In the genomic region with DNA sequence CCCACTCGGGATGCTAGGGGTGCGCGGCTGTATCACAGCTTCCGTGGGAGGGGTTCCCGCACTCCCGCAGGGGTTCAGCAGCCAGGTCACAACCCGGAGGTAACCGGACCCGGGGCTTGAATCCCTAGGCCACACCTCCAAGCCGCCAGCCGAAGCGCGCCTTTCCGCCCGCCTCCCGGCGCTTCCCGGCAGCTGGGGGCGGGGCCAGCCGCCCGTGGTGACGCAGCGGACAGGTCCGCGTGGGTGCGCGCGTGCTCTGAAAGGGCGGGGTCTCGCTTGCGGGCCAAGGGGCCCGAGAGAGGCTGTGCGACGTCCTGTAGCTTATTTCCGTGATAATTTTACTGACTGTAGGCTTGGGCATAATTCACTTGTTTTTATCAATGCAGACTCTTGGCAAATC, we compare ENCODE assay signal across 8 mouse cellular contexts. TPM values are rescaled to one million over a fixed set of nuclear protein-coding genes. Genes with fewer than 3 reads are reported as not detected.
A peak's percentile ranks its signal among the peaks of the same experiment; 100 is the strongest.
DNase-seq lines count a peak whose midpoint lies in the region; ATAC-seq and TF ChIP-seq lines count a peak whose summit lies in the region.

No protein-coding gene starts in this region.

- peak overlapping the region; percentile 57 to 64 (median 60) for H3K4me3 ChIP-seq in CH12.LX (replicated peaks in 1 of 3; ENCODE audit: low read depth in 2 of 3, low read length in 2 of 3, poor library complexity in 1 of 3)
- peak overlapping the region; percentile 72 for H3K4me3 ChIP-seq in forebrain, embryonic 10.5 days
- peak overlapping the region; percentile 61 for H3K4me3 ChIP-seq in heart, embryonic 15.5 days
- H3K4me3 ChIP-seq in liver, embryonic 14.5 days (ENCODE audit: insufficient read depth in 1 of 2, low read depth in 2 of 2, low read length in 2 of 2) = peak overlapping the region; percentile 63 to 65
- peak overlapping the region; percentile 54 for H3K4me3 ChIP-seq in neural tube, embryonic 12.5 days

- TF ChIP-seq CTCF in CH12.LX (conservative IDR thresholded peaks at IDR 0.05 in 1 of 2, IDR thresholded peaks at IDR 0.05 in 1 of 2; ENCODE audit: low read depth in 2 of 2, low read length in 2 of 2) = no peak
- no peak for TF ChIP-seq CTCF in liver, embryonic 14.5 days (IDR thresholded peaks at IDR 0.05; ENCODE audit: low read depth)

- dilution Hi-C loops in CH12.LX (cut with MboI; ENCODE audit: extremely low pct_ligation_motif_present, extremely low pct_unique_long_range_greater_than_20kb, low sequenced_read_pairs) = no loop called here

- DNase-seq in CH12.LX (ENCODE audit: extremely low read depth) = peak; percentile 96
- peak; percentile 90 for DNase-seq in c-Kit-positive CD71-negative TER-119-negative erythroid progenitor cells, embryonic 14.5 days (ENCODE audit: low read depth)
- DNase-seq in forebrain, embryonic 10.5 days (ENCODE audit: extremely low spot score, low spot score) = peak; percentile 90
- peak; percentile 93 to 98 for DNase-seq in kidney, postnatal 25 days
- peak; percentile 89 to 91 (median 91) for DNase-seq in liver, embryonic 14.5 days (ENCODE audit: low read depth in 3 of 3, low spot score in 3 of 3)
- peak; percentile 80 for DNase-seq in telencephalon, adult 2 months (ENCODE audit: low read depth, low spot score)

- no peak for TF ChIP-seq RAD21 in CH12.LX (IDR thresholded peaks at IDR 0.05; ENCODE audit: low read depth, low read length)

- no peaks in the 10 kb centered on the region for H3K9me3 ChIP-seq in CH12.LX (replicated peaks; ENCODE audit: low read length)
- no peaks in the 10 kb centered on the region for H3K9me3 ChIP-seq in forebrain, embryonic 10.5 days
- no peaks in the 10 kb centered on the region for H3K9me3 ChIP-seq in heart, embryonic 15.5 days (replicated peaks)
- no peaks in the 10 kb centered on the region for H3K9me3 ChIP-seq in liver, embryonic 14.5 days (ENCODE audit: control insufficient read depth, low read length)
- H3K9me3 ChIP-seq in neural tube, embryonic 12.5 days = no peaks in the 10 kb centered on the region

- no peaks in the 10 kb centered on the region for H3K27me3 ChIP-seq in CH12.LX (replicated peaks)
- peaks cover 12% of the 10 kb centered on the region; the same call in 1 of the 2 replicates for H3K27me3 ChIP-seq in forebrain, embryonic 10.5 days (ENCODE audit: poor library complexity, severe bottlenecking)
- no peaks in the 10 kb centered on the region for H3K27me3 ChIP-seq in heart, embryonic 15.5 days
- no peaks in the 10 kb centered on the region for H3K27me3 ChIP-seq in liver, embryonic 14.5 days (ENCODE audit: control insufficient read depth, insufficient read depth, low read length)
- H3K27me3 ChIP-seq in neural tube, embryonic 12.5 days (replicated peaks) = no peaks in the 10 kb centered on the region

- H3K9ac ChIP-seq in CH12.LX (ENCODE audit: insufficient read depth, low read depth) = peak overlapping the region; percentile 51
- peak overlapping the region; percentile 61 for H3K9ac ChIP-seq in heart, embryonic 15.5 days
- peak overlapping the region; percentile 83 for H3K9ac ChIP-seq in liver, embryonic 14.5 days (replicated peaks)
- peak overlapping the region; percentile 65 for H3K9ac ChIP-seq in neural tube, embryonic 12.5 days

- ATAC-seq in heart, embryonic 15.5 days (replicated peaks; ENCODE audit: insufficient number of reproducible peaks, insufficient read depth, low FRiP score, low read depth) = peak; percentile 73
- peak; percentile 80 for ATAC-seq in liver, embryonic 14.5 days (ENCODE audit: insufficient read depth)
- ATAC-seq in neural tube, embryonic 12.5 days (ENCODE audit: low FRiP score, low read depth) = peak; percentile 66

- peaks cover 3% of the 10 kb centered on the region for H3K79me2 ChIP-seq in CH12.LX (replicated peaks; ENCODE audit: control insufficient read depth, extremely low read depth, insufficient read depth, poor library complexity, severe bottlenecking)

- H3K36me3 ChIP-seq in CH12.LX (replicated peaks in 1 of 2; ENCODE audit: control insufficient read depth in 1 of 2, insufficient read depth in 1 of 2, low read length in 1 of 2) = peaks cover 27 to 69% of the 10 kb centered on the region in 2 experiments
- H3K36me3 ChIP-seq in forebrain, embryonic 10.5 days (replicated peaks) = peaks cover 48% of the 10 kb centered on the region
- peaks cover 11% of the 10 kb centered on the region; the same call in 1 of the 2 replicates for H3K36me3 ChIP-seq in heart, embryonic 15.5 days
- no peaks in the 10 kb centered on the region; the same call in 1 of the 2 replicates for H3K36me3 ChIP-seq in liver, embryonic 14.5 days (replicated peaks; ENCODE audit: control insufficient read depth, insufficient read depth, low read depth)
- H3K36me3 ChIP-seq in neural tube, embryonic 12.5 days = peaks cover 24% of the 10 kb centered on the region

- peaks cover 24 to 66% of the 10 kb centered on the region in 2 experiments for H3K4me1 ChIP-seq in CH12.LX (ENCODE audit: control insufficient read depth in 1 of 2, insufficient read depth in 2 of 2)
- peaks cover 76% of the 10 kb centered on the region for H3K4me1 ChIP-seq in forebrain, embryonic 10.5 days
- peaks cover 78% of the 10 kb centered on the region for H3K4me1 ChIP-seq in heart, embryonic 15.5 days (replicated peaks)
- H3K4me1 ChIP-seq in liver, embryonic 14.5 days (replicated peaks; ENCODE audit: control insufficient read depth in 2 of 2, insufficient read depth in 2 of 2, low read length in 1 of 2) = peaks cover 24 to 34% of the 10 kb centered on the region in 2 experiments
- peaks cover 37% of the 10 kb centered on the region for H3K4me1 ChIP-seq in neural tube, embryonic 12.5 days

- in situ Hi-C loops in CH12.LX (cut with MboI; ENCODE audit: low pct_ligation_motif_present, low pct_unique_long_range_greater_than_20kb, low sequenced_read_pairs) = loop anchor here (25.0 kb wide), 1 partner anchor 451 kb away; no protein-coding TSS in a partner anchor

- under 1% methylated on average over 35 of the region's 35 CpGs for WGBS in forebrain, embryonic 10.5 days
- WGBS in heart, embryonic 15.5 days = under 1% methylated on average over 35 of the region's 35 CpGs
- WGBS in liver, embryonic 14.5 days (ENCODE audit: insufficient replicate concordance) = under 1% methylated on average over 35 of the region's 35 CpGs
- under 1% methylated on average over 35 of the region's 35 CpGs for WGBS in neural tube, embryonic 12.5 days

- H3K27ac ChIP-seq in CH12.LX (ENCODE audit: insufficient read depth, low read depth) = peak overlapping the region; percentile 77; the same call in 1 of the 2 replicates
- H3K27ac ChIP-seq in forebrain, embryonic 10.5 days = peak overlapping the region; percentile 94
- peak overlapping the region; percentile 98 for H3K27ac ChIP-seq in heart, embryonic 15.5 days
- H3K27ac ChIP-seq in liver, embryonic 14.5 days = peak overlapping the region; percentile 93
- H3K27ac ChIP-seq in neural tube, embryonic 12.5 days = peak overlapping the region; percentile 80; the same call in 1 of the 2 replicates

- TF ChIP-seq EP300 in CH12.LX (IDR thresholded peaks at IDR 0.05; ENCODE audit: low read length) = peak; percentile 44; the same call in 1 of the 2 replicates
- no peak; the same call in 1 of the 2 replicates for TF ChIP-seq EP300 in liver, embryonic 14.5 days (IDR thresholded peaks at IDR 0.05; ENCODE audit: low read depth)

- H3K4me2 ChIP-seq in CH12.LX (ENCODE audit: insufficient read depth, low read depth, poor library complexity, severe bottlenecking) = peak overlapping the region; percentile 48
- peak overlapping the region; percentile 87 for H3K4me2 ChIP-seq in heart, embryonic 15.5 days
- H3K4me2 ChIP-seq in liver, embryonic 14.5 days (ENCODE audit: low read depth) = peak overlapping the region; percentile 99
- peak overlapping the region; percentile 84 for H3K4me2 ChIP-seq in neural tube, embryonic 12.5 days (replicated peaks)

- peak; percentile 85 for TF ChIP-seq POLR2A in CH12.LX (IDR thresholded peaks at IDR 0.05; ENCODE audit: low read depth, low read length)

TF ChIP-seq in CH12.LX, 34 proteins besides CTCF, POLR2A, EP300 and RAD21 (continues in another document):
- TF ChIP-seq CHD1 (IDR thresholded peaks at IDR 0.05; ENCODE audit: low read depth, low read length) (no peak), ZNF384 (IDR thresholded peaks at IDR 0.05; ENCODE audit: low read depth, low read length) (no peak), JUND (conservative IDR thresholded peaks at IDR 0.05; ENCODE audit: low read depth, low read length) (no peak), MAZ (IDR thresholded peaks at IDR 0.05; ENCODE audit: low read depth, low read length) (peak; percentile 63; the same call in 1 of the 2 replicates)

RNA-seq across cellular contexts. Expression of gene Mnt, which starts 7.7 kb away (rescaled TPM):
- 3.6 and 4.7 TPM in 2 replicates for total RNA-seq in CH12.LX (2012; rRNA removed)
- total RNA-seq in CH12.LX (2014; rRNA removed) = 1.4 and 1.6 TPM in 2 replicates
- polyA plus RNA-seq in CH12.LX (2012; ENCODE audit: insufficient read length, low read depth) = 29.0 and 30.6 TPM in 2 replicates
- polyA plus RNA-seq in forebrain, embryonic 10.5 days (2016; fragmentation: Nextera tagmentation; extraction: Ambion mirVana) = 4.7 and 4.9 TPM in 2 replicates
- 3.0 and 3.7 TPM in 2 replicates for polyA plus RNA-seq in heart, embryonic 15.5 days (2015; fragmentation: Nextera tagmentation; extraction: Ambion mirVana)
- polyA plus RNA-seq in liver, embryonic 14.5 days (2012; rRNA removed) = 2.5 TPM in 2 replicates
- 1.0 and 1.2 TPM in 2 replicates for polyA plus RNA-seq in liver, embryonic 14.5 days (2014; fragmentation: Nextera tagmentation; extraction: Ambion mirVana)
- 7.8 and 9.0 TPM in 2 replicates for polyA plus RNA-seq in neural tube, embryonic 12.5 days (2016; fragmentation: Nextera tagmentation; extraction: Ambion mirVana)

RNA-seq across cellular contexts. Expression of gene Sgsm2, which starts 58.4 kb away (rescaled TPM):
- total RNA-seq in CH12.LX (2012; rRNA removed) = 2.4 and 3.8 TPM in 2 replicates
- 0.75 and 0.93 TPM in 2 replicates for total RNA-seq in CH12.LX (2014; rRNA removed)
- 3.1 and 3.8 TPM in 2 replicates for polyA plus RNA-seq in CH12.LX (2012; ENCODE audit: insufficient read length, low read depth)
- 6.5 and 6.8 TPM in 2 replicates for polyA plus RNA-seq in forebrain, embryonic 10.5 days (2016; fragmentation: Nextera tagmentation; extraction: Ambion mirVana)
- 3.5 and 5.5 TPM in 2 replicates for polyA plus RNA-seq in heart, embryonic 15.5 days (2015; fragmentation: Nextera tagmentation; extraction: Ambion mirVana)
- 2.6 and 2.7 TPM in 2 replicates for polyA plus RNA-seq in liver, embryonic 14.5 days (2012; rRNA removed)
- polyA plus RNA-seq in liver, embryonic 14.5 days (2014; fragmentation: Nextera tagmentation; extraction: Ambion mirVana) = 1.1 and 1.3 TPM in 2 replicates
- polyA plus RNA-seq in neural tube, embryonic 12.5 days (2016; fragmentation: Nextera tagmentation; extraction: Ambion mirVana) = 16.1 and 16.8 TPM in 2 replicates

RNA-seq across cellular contexts. Expression of gene Tsr1, which starts 59.4 kb away (rescaled TPM):
- total RNA-seq in CH12.LX (2012; rRNA removed) (85.2 and 127 TPM in 2 replicates), CH12.LX (2014; rRNA removed) (101 and 105 TPM in 2 replicates)
- polyA plus RNA-seq in CH12.LX (2012; ENCODE audit: insufficient read length, low read depth) = 149 and 162 TPM in 2 replicates
- polyA plus RNA-seq in forebrain, embryonic 10.5 days (2016; fragmentation: Nextera tagmentation; extraction: Ambion mirVana) = 63.0 and 66.1 TPM in 2 replicates
- 19.2 and 25.9 TPM in 2 replicates for polyA plus RNA-seq in heart, embryonic 15.5 days (2015; fragmentation: Nextera tagmentation; extraction: Ambion mirVana)
- polyA plus RNA-seq in liver, embryonic 14.5 days (2012; rRNA removed) = 13.4 and 17.9 TPM in 2 replicates
- 26.3 and 29.4 TPM in 2 replicates for polyA plus RNA-seq in liver, embryonic 14.5 days (2014; fragmentation: Nextera tagmentation; extraction: Ambion mirVana)
- 35.2 and 38.3 TPM in 2 replicates for polyA plus RNA-seq in neural tube, embryonic 12.5 days (2016; fragmentation: Nextera tagmentation; extraction: Ambion mirVana)

Comparison
In these comparisons a context has a peak if more than half of its experiments do, and no peak if none do; other contexts are left out.
1. Peak in every context shown above with its lines: DNase-seq, ATAC-seq, H3K4me3 ChIP-seq and H3K27ac ChIP-seq.
2. H3K4me2 ChIP-seq: peak in every context shown above with its lines; median percentile 99 in liver, embryonic 14.5 days; 87 in heart, embryonic 15.5 days; 84 in neural tube, embryonic 12.5 days; 48 in CH12.LX.